Mouse (Mus musculus) layer of hippocampus, adult 8-10 months (tissue): Measurements from ENCODE around the gene Trim12c. TPM values are rescaled to one million over a fixed set of nuclear protein-coding genes. Genes with fewer than 3 reads are reported as not detected.
"Not testable (repeated sequence)": the region's sequence is repeated elsewhere in the genome, so short reads cannot be mapped to it uniquely, and the experiment has no call there.

Experiments
- DNase-seq, 2 experiments: peaks; one replicate each; pipeline ENCODE4 v3.0.0; 2022; ENCODE audit warnings: low spot score in 2 of 2
- total RNA-seq, 4 experiments: library from RNA; stranded (reverse); gene quantifications; 2 replicates each; pipeline ENCODE4 v1.2.4; 2022

Gene Trim12c
- 1 to 10 TPM; 1.5 to 3.4 (median 2.4) TPM for total RNA-seq

GRCm38 (mm10) chr7:104352717-104353599, at the start of gene Trim12c:
Gene Trim12c (minus strand): TSS chr7:104353362.
- peak in 1 of 2 experiments; percentile 3 for DNase-seq

- no peak for DNase-seq
Observed at GRCm38 (mm10) chr7:104401140-104401539, 48.0 kb upstream of the Trim12c start.

GRCm38 (mm10) chr7:104400698-104401097, 47.5 kb upstream of the Trim12c start, which contains the start of gene Trim30c:
Gene Trim30c (minus strand): TSS chr7:104400837.
- no peak for DNase-seq

GRCm38 (mm10) chr7:104398492-104398891, 45.3 kb upstream of the Trim12c start:
- no peak for DNase-seq

GRCm38 (mm10) chr7:104369736-104370414, 16.7 kb upstream of the Trim12c start, which contains the start of gene Trim30b:
Gene Trim30b (minus strand): TSS chr7:104369884.
- DNase-seq, result no peak

- DNase-seq, result no peak
Observed at GRCm38 (mm10) chr7:104366339-104366738, 13.2 kb upstream of the Trim12c start.

GRCm38 (mm10) chr7:104353600-104353967, 422 bp upstream of the Trim12c start:
- no peak for DNase-seq

GRCm38 (mm10) chr7:104348043-104348442, 5.1 kb downstream of the Trim12c start:
- DNase-seq, result not testable (repeated sequence)

- not testable (repeated sequence) for DNase-seq
Observed at GRCm38 (mm10) chr7:104340744-104341143, 12.4 kb downstream of the Trim12c start.

GRCm38 (mm10) chr7:104335547-104335946, 17.6 kb downstream of the Trim12c start:
- DNase-seq, result not testable (repeated sequence)

GRCm38 (mm10) chr7:104329171-104329570, 24.0 kb downstream of the Trim12c start, which contains the start of gene Trim34b:
Gene Trim34b (plus strand): TSS chr7:104329471.
- not testable (repeated sequence) for DNase-seq

GRCm38 (mm10) chr7:104322028-104322427, 31.1 kb downstream of the Trim12c start:
- no peak for DNase-seq

GRCm38 (mm10) chr7:104315369-104316080, 37.6 kb downstream of the Trim12c start, which contains the start of gene Trim12a:
Gene Trim12a (minus strand): TSS chr7:104315466.
- DNase-seq, result not testable (repeated sequence)

GRCm38 (mm10) chr7:104314796-104315353, 38.3 kb downstream of the Trim12c start:
- DNase-seq, result no peak

- DNase-seq, result no peak
Observed at GRCm38 (mm10) chr7:104291638-104292400, 61.3 kb downstream of the Trim12c start.

- DNase-seq, result no peak
Observed at GRCm38 (mm10) chr7:104290641-104291040, 62.5 kb downstream of the Trim12c start.
